Mouse (Mus musculus): ENCODE data around the gene Cd81. TPM values are rescaled to one million over a fixed set of nuclear protein-coding genes. Genes with fewer than 3 reads are reported as not detected.

Gene Cd81
- total RNA-seq, 2 experiments from 2014 or later, result 395 to 401 TPM

DNA sequence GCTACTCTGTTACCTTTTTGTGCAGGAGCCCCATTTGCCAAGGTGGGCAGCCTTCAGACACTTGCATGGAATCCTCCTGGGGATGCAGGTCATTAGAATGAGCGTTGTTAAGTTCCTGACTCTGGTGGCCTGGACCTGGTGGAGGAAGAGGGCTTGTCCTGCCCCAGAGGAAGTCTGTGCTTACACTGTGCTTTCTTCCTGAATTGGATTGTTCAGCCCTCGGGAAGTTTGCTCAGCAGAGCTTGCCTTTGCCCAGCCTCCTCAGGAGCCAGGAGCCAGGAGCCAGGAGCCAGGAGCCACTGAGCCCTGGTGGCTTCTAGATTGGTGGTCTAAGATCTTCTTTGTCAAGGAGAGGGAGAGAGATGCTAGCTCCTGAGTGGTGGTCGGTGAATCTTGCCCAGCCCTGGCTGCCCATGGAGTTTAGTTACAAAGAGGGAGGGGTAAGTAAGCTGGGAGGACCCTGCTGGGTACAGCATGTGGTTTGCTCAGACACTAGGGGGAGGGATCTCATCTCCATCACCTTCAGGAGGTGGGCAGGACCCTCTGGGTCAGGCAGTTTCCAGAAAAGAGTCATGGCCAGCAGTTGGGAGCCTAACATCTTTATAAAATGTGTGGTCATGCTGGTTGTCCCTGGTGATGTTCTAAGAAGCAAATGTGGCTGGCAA, 56.6 kb downstream of the Cd81 start:
- no peak for DNase-seq (ENCODE audit: low spot score in 2 of 2)

DNA sequence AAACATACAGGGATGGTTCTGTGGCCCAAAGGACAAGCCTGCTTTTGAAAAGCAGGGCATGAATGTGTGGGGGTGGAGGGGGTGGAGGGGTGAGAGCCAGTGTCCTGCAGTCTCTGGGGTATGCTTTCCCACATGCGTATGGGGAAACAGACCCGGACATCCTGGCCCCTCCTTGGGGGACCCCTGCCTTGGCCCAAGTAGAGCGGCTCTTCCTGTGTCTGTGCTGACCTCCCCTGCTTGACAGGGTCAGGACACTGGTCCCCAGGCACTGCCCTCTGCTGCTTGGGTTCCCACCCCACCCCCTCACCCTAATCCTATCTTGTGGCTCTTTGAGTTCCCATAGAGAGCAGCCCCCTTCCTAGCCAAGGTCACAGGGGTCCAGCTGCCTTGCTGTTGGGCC, 57.2 kb downstream of the Cd81 start:
- no peak for DNase-seq (ENCODE audit: low spot score in 2 of 2)

DNA sequence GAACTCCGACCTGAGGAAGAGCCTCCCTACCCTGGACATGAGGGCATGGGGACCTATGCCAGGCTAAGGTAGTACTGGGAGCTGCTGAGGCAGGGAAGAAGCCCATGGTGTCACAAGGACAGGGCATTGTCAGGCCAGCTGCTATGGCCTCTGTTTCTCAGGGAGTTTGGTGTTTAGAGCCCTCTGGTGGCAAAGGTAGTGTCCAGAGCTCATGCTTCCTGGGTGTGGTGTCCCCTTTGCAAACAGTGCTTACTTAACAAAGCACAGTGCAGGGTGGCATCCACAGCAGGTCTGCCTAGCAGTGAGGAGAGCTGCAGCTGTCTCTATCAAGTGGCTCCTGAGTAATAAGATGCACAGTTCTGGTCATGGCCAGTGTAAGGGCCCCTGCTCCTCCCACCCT, 58.3 kb downstream of the Cd81 start:
- DNase-seq (ENCODE audit: low spot score in 2 of 2), result no peak

GRCm38 (mm10) chr7:143111719-143112118, 59.2 kb downstream of the Cd81 start:
- no peak for DNase-seq (ENCODE audit: low spot score in 2 of 2)

DNA sequence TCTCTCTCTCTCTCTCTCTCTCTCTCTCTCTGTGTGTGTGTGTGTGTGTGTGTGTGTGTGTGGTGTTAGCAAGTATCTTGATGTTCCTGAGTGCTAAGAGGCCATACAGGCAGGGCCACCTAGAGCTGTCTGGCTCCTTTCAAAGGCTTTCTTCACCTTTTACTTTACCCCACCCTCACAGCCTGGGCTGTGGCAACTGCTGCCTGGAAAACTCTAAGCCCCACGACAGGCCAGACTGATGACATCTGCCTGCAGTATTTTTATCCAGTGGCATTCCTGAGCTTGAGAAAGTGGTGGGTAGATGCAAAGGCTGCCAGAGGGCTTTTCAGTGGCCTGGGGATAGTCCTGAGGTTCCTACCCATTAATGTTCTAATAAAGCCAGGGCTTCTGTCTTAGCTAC, 59.9 kb downstream of the Cd81 start:
- no peak for DNase-seq (ENCODE audit: low spot score in 2 of 2)

- no peak for DNase-seq (ENCODE audit: low spot score in 2 of 2)
These were observed 62.2 kb downstream of the Cd81 start for GRCm38 (mm10) chr7:143114773-143115172.

GRCm38 (mm10) chr7:143116521-143116920, 64.0 kb downstream of the Cd81 start:
- no peak for DNase-seq (ENCODE audit: low spot score in 2 of 2)

Other genes with a start within 250 kb of the Cd81 start
- gene Th, start 121.6 kb upstream of the Cd81 start, total RNA-seq (2021), result under 1 TPM; 0.64 to 0.89 TPM
- under 1 TPM; 0.27 to 0.32 TPM for gene Ascl2, start 83.5 kb upstream of the Cd81 start, total RNA-seq (2021)
- not detected for gene Tspan32, start 47.7 kb upstream of the Cd81 start, total RNA-seq (2021)
- 10 to 100 TPM; 41.9 to 46.0 TPM for gene Tssc4, start 16.5 kb downstream of the Cd81 start, total RNA-seq (2021)
- under 1 TPM; 0.31 to 0.59 TPM for gene Trpm5, start 41.9 kb downstream of the Cd81 start, total RNA-seq (2021)
- gene Kcnq1, start 53.6 kb downstream of the Cd81 start, total RNA-seq (2021), result 1 to 10 TPM; 1.0 to 2.3 TPM